Mouse (Mus musculus): Measurements from ENCODE around the gene Zfp57. TPM values are rescaled to one million over a fixed set of nuclear protein-coding genes. Genes with fewer than 3 reads are reported as not detected.

Gene Zfp57
- polyA plus RNA-seq, 1 experiment from 2014 or later: 326 TPM

DNA sequence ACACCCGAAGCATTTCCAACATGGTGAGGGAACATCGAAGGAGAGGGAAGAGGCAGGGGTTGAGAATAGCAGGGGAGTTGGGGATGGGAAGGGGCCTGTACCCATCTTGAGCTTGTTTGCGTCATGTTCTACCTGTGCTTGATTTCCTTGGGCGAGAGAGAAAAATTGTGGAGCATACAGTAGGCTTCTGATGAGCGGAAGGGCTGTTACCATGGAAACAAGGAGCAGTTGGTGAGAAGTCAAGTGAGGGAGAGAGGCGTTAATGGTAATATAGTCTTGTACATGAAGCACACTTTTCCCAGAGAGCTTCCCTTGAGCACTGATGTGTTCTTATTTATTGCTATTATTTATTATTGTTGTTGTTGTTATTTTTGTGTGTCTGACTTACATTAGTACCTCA, 56.0 kb downstream of the Zfp57 start:
- Histone ChIP-seq H3K9ac (replicated peaks; ENCODE audit: low read depth, low read length) (no peak overlapping the region), H3K4me2 (ENCODE audit: low read depth, low read length) (no peak overlapping the region), H3K4me3 (ENCODE audit: low read depth, low read length) (no peak overlapping the region), H3K27ac (ENCODE audit: low read depth, low read length) (no peak overlapping the region), H3K27me3 (ENCODE audit: control insufficient read depth, insufficient read depth, low read length) (no peaks in the 10 kb centered on the region), H3K9me3 (ENCODE audit: control insufficient read depth, low read length) (no peaks in the 10 kb centered on the region), H3K36me3 (ENCODE audit: control insufficient read depth, insufficient read depth, low read length) (peaks cover 47% of the 10 kb centered on the region), H3K4me1 (ENCODE audit: control insufficient read depth, insufficient read depth, low read length) (0 out of 2 replicates have a peak, but pooled peaks cover under 1% of the 10 kb centered on the region)
- 79% methylated on average over 6 of the region's 6 CpGs for WGBS
- ATAC-seq (ENCODE audit: low read depth): no peak

Other genes with a start within 250 kb of the Zfp57 start
- not detected in 2 replicates for gene H2-M10.5, start 228.3 kb upstream of the Zfp57 start, polyA plus RNA-seq (2014; fragmentation: Nextera tagmentation; extraction: Ambion mirVana)
- gene H2-M10.6, start 189.0 kb upstream of the Zfp57 start, polyA plus RNA-seq (2014; fragmentation: Nextera tagmentation; extraction: Ambion mirVana): not detected in 2 replicates
- gene Trim26, start 164.0 kb upstream of the Zfp57 start, polyA plus RNA-seq (2014; fragmentation: Nextera tagmentation; extraction: Ambion mirVana): 42.2 and 47.2 TPM in 2 replicates
- gene Trim15, start 134.0 kb upstream of the Zfp57 start, polyA plus RNA-seq (2014; fragmentation: Nextera tagmentation; extraction: Ambion mirVana): 0.25 and 0.90 TPM in 2 replicates
- 1.1 and 1.3 TPM in 2 replicates for gene Trim10, start 131.6 kb upstream of the Zfp57 start, polyA plus RNA-seq (2014; fragmentation: Nextera tagmentation; extraction: Ambion mirVana)
- gene Trim40, start 111.0 kb upstream of the Zfp57 start, polyA plus RNA-seq (2014; fragmentation: Nextera tagmentation; extraction: Ambion mirVana): not detected in 2 replicates
- not detected in 2 replicates for gene Trim31, start 103.0 kb upstream of the Zfp57 start, polyA plus RNA-seq (2014; fragmentation: Nextera tagmentation; extraction: Ambion mirVana)
- gene Rnf39, start 58.2 kb upstream of the Zfp57 start, polyA plus RNA-seq (2014; fragmentation: Nextera tagmentation; extraction: Ambion mirVana): 1.0 and 2.0 TPM in 2 replicates
- gene Ppp1r11, start 49.4 kb upstream of the Zfp57 start, polyA plus RNA-seq (2014; fragmentation: Nextera tagmentation; extraction: Ambion mirVana): 174 and 195 TPM in 2 replicates
- gene Znrd1, start 42.6 kb upstream of the Zfp57 start, polyA plus RNA-seq (2014; fragmentation: Nextera tagmentation; extraction: Ambion mirVana): 61.8 and 64.9 TPM in 2 replicates
- gene Znrd1as, start 42.6 kb upstream of the Zfp57 start, polyA plus RNA-seq (2014; fragmentation: Nextera tagmentation; extraction: Ambion mirVana): 4.6 and 4.8 TPM in 2 replicates
- gene 2410137M14Rik, start 19.9 kb upstream of the Zfp57 start, polyA plus RNA-seq (2014; fragmentation: Nextera tagmentation; extraction: Ambion mirVana): 0.32 and 0.53 TPM in 2 replicates
- 1.3 and 2.1 TPM in 2 replicates for gene H2-M5, start 11.6 kb upstream of the Zfp57 start, polyA plus RNA-seq (2014; fragmentation: Nextera tagmentation; extraction: Ambion mirVana)
- 2.4 and 2.6 TPM in 2 replicates for gene Mog, start 22.2 kb downstream of the Zfp57 start, polyA plus RNA-seq (2014; fragmentation: Nextera tagmentation; extraction: Ambion mirVana)
- 78.9 and 103 TPM in 2 replicates for gene Gabbr1, start 44.8 kb downstream of the Zfp57 start, polyA plus RNA-seq (2014; fragmentation: Nextera tagmentation; extraction: Ambion mirVana)
- gene Olfr90, start 87.3 kb downstream of the Zfp57 start, polyA plus RNA-seq (2014; fragmentation: Nextera tagmentation; extraction: Ambion mirVana): 0.12 TPM in 1 of 2 replicates, not detected in the other
- gene Olfr91, start 97.1 kb downstream of the Zfp57 start, polyA plus RNA-seq (2014; fragmentation: Nextera tagmentation; extraction: Ambion mirVana): 0.13 TPM in 1 of 2 replicates, not detected in the other
- not detected in 2 replicates for gene Olfr92, start 118.9 kb downstream of the Zfp57 start, polyA plus RNA-seq (2014; fragmentation: Nextera tagmentation; extraction: Ambion mirVana)
- gene Olfr93, start 160.3 kb downstream of the Zfp57 start, polyA plus RNA-seq (2014; fragmentation: Nextera tagmentation; extraction: Ambion mirVana): not detected in 2 replicates
- not detected in 2 replicates for gene Ubd, start 192.7 kb downstream of the Zfp57 start, polyA plus RNA-seq (2014; fragmentation: Nextera tagmentation; extraction: Ambion mirVana)
- 0.19 TPM in 1 of 2 replicates, not detected in the other for gene Olfr94, start 199.8 kb downstream of the Zfp57 start, polyA plus RNA-seq (2014; fragmentation: Nextera tagmentation; extraction: Ambion mirVana)
- 0.05 TPM in 1 of 2 replicates, not detected in the other for gene Olfr95, start 212.0 kb downstream of the Zfp57 start, polyA plus RNA-seq (2014; fragmentation: Nextera tagmentation; extraction: Ambion mirVana)
- gene Olfr96, start 219.0 kb downstream of the Zfp57 start, polyA plus RNA-seq (2014; fragmentation: Nextera tagmentation; extraction: Ambion mirVana): not detected in 2 replicates
- not detected in 2 replicates for gene Olfr97, start 236.2 kb downstream of the Zfp57 start, polyA plus RNA-seq (2014; fragmentation: Nextera tagmentation; extraction: Ambion mirVana)